Mouse (Mus musculus): ENCODE results near the gene Nr2f2.

DNA sequence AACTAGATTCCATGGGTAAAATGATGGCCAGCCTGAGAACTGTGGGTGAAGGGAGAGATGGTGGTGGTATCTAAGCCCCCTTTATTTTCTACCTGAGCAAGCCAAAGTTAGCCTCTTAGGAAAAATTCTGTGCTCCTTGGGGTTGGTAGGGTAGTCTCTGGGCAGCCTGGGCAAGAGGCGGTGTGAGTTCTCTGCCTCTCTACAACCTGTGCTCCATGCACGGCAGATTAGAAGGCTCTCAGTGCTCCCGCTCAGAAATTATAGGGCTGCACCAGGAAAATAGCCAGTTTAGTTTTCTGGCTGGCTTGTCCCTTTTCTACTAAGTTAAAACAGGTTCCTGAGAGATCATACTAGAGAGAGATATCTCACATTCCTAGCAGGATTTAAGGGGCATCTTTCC lies 30.4 kb downstream of the Nr2f2 start:
- TF ChIP-seq CTCF (conservative IDR thresholded peaks at IDR 0.05; ENCODE audit: insufficient read depth, insufficient read length, low read depth, low read length) (no peak), POLR2A (IDR thresholded peaks at IDR 0.05; ENCODE audit: low read depth, low read length) (no peak)
